1 mouse cellular context compared by ENCODE assay signal in the genomic region with DNA sequence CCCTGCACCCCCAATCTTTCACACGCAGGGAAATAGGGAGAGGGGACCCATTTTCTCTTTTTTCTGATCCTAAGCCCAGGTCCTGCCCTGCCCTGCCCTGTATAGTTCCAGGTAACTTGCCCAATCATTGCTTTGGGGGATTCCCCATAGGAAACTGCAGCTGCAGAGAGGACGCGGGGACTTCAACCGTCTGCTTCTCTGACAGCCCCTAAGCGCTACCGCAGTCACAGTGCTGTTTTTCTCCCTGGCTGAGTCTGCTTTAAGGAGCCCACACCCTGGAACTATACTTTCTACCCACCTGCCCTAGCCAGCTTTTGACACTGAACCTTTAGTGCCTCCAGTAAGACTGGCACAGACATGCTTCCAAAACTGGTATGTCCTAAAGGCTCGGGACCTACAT.
A peak's percentile ranks its signal among the peaks of the same experiment; 100 is the strongest.
TF ChIP-seq lines count a peak whose summit lies in the region.

No protein-coding gene starts in this region.

TF ChIP-seq in CH12.LX, 34 proteins besides CTCF, POLR2A, EP300 and RAD21:
- peak; percentile 81 for TF ChIP-seq MXI1 (IDR thresholded peaks at IDR 0.05; ENCODE audit: low read depth, low read length)
- no peak for TF ChIP-seq CHD1 (IDR thresholded peaks at IDR 0.05; ENCODE audit: low read depth, low read length)
- no peak for TF ChIP-seq ZKSCAN1 (IDR thresholded peaks at IDR 0.05; ENCODE audit: borderline replicate concordance, low read depth, low read length)
- no peak; the same call in 1 of the 2 replicates for TF ChIP-seq RCOR1 (conservative IDR thresholded peaks at IDR 0.05; ENCODE audit: low read depth, low read length)
- TF ChIP-seq ZNF384 (IDR thresholded peaks at IDR 0.05; ENCODE audit: low read depth, low read length), result no peak
- TF ChIP-seq CHD2 (IDR thresholded peaks at IDR 0.05; ENCODE audit: low read length), result no peak
- TF ChIP-seq NELFE (IDR thresholded peaks at IDR 0.05; ENCODE audit: low read depth, low read length), result no peak
- no peak for TF ChIP-seq E2F4 (IDR thresholded peaks at IDR 0.05; ENCODE audit: insufficient replicate concordance, low read depth, low read length)
- TF ChIP-seq PAX5 (IDR thresholded peaks at IDR 0.05; ENCODE audit: low read length), result no peak
- TF ChIP-seq KAT2A (IDR thresholded peaks at IDR 0.05; ENCODE audit: insufficient replicate concordance, low read length), result no peak
- peak; percentile 59 for TF ChIP-seq ETS1 (conservative IDR thresholded peaks at IDR 0.05; ENCODE audit: low read depth, low read length)
- TF ChIP-seq UBTF (IDR thresholded peaks at IDR 0.05; ENCODE audit: low read depth, low read length), result peak; percentile 88; the same call in 1 of the 2 replicates
- no peak for TF ChIP-seq ZC3H11A (IDR thresholded peaks at IDR 0.05; ENCODE audit: low read depth, low read length)
- no peak for TF ChIP-seq MAX (IDR thresholded peaks at IDR 0.05; ENCODE audit: low read length)
- no peak for TF ChIP-seq MAZ (IDR thresholded peaks at IDR 0.05; ENCODE audit: low read depth, low read length)
- TF ChIP-seq ELF1 (IDR thresholded peaks at IDR 0.05; ENCODE audit: low read depth, low read length), result no peak
- no peak for TF ChIP-seq JUND (conservative IDR thresholded peaks at IDR 0.05; ENCODE audit: low read depth, low read length)
- no peak for TF ChIP-seq USF1 (IDR thresholded peaks at IDR 0.05; ENCODE audit: low read depth, low read length)
- no peak for TF ChIP-seq MEF2A (IDR thresholded peaks at IDR 0.05; ENCODE audit: borderline replicate concordance, low read depth, low read length)
- peak; percentile 29; the same call in 1 of the 2 replicates for TF ChIP-seq BHLHE40 (IDR thresholded peaks at IDR 0.05; ENCODE audit: low read depth, low read length)
- TF ChIP-seq ZMIZ1 (IDR thresholded peaks at IDR 0.05; ENCODE audit: low read depth, low read length), result no peak
- TF ChIP-seq GABPA (IDR thresholded peaks at IDR 0.05; ENCODE audit: insufficient replicate concordance, low read depth, low read length), result no peak
- peak; percentile 66 for TF ChIP-seq IRF4 (IDR thresholded peaks at IDR 0.05; ENCODE audit: low read depth, low read length)
- no peak for TF ChIP-seq SMC3 (IDR thresholded peaks at IDR 0.05; ENCODE audit: low read depth, low read length)
- TF ChIP-seq NRF1 (IDR thresholded peaks at IDR 0.05; ENCODE audit: low read depth, low read length), result no peak
- peak; percentile 55; the same call in 1 of the 2 replicates for TF ChIP-seq TCF12 (IDR thresholded peaks at IDR 0.05; ENCODE audit: low read depth, low read length)
- no peak for TF ChIP-seq HCFC1 (IDR thresholded peaks at IDR 0.05; ENCODE audit: low read depth, low read length)
- no peak for TF ChIP-seq MYC (IDR thresholded peaks at IDR 0.05; ENCODE audit: low read depth, low read length)
- no peak for TF ChIP-seq JUN (IDR thresholded peaks at IDR 0.05; ENCODE audit: insufficient read depth, low read depth, low read length)
- no peak for TF ChIP-seq USF2 (conservative IDR thresholded peaks at IDR 0.05; ENCODE audit: low read depth, low read length)
- no peak for TF ChIP-seq POLR2AphosphoS2 (IDR thresholded peaks at IDR 0.05; ENCODE audit: low read depth, low read length)
- TF ChIP-seq TBP (conservative IDR thresholded peaks at IDR 0.05; ENCODE audit: low read depth, low read length), result 0 out of 2 replicates have a peak, but pooled peaks have one; percentile 14
- TF ChIP-seq MAFK (IDR thresholded peaks at IDR 0.05; ENCODE audit: insufficient replicate concordance, low read length), result no peak
- peak; percentile 75 for TF ChIP-seq SIN3A (IDR thresholded peaks at IDR 0.05; ENCODE audit: low read length)
